Mouse (Mus musculus) adrenal gland, adult (tissue): ENCODE measurements around the gene Olfr97.
"Not testable (repeated sequence)": the region's sequence is repeated elsewhere in the genome, so short reads cannot be mapped to it uniquely, and the experiment has no call there.

Source experiments
- DNase-seq, 2 experiments: peaks; one replicate each; pipeline ENCODE4 v3.0.0; 2022 to 2023; ENCODE audit warnings: low spot score in 1 of 2; ENCODE audit not compliant: inconsistent age in 2 of 2

The Olfr97 gene

GRCm38 (mm10) chr17:37237230-37237629 lies at the start of gene Olfr97:
TSS of gene Olfr97 (minus strand) at chr17:37237330.
- DNase-seq, result not testable (repeated sequence)

GRCm38 (mm10) chr17:37283360-37283759 lies 46.2 kb upstream of the Olfr97 start, which contains the start of gene Olfr99:
TSS of gene Olfr99 (minus strand) at chr17:37283460.
- no peak for DNase-seq

GRCm38 (mm10) chr17:37280331-37280730 lies 43.2 kb upstream of the Olfr97 start:
- peak in 1 of 2 experiments; percentile 43 for DNase-seq

- DNase-seq, result no peak
These were observed 39.4 kb upstream of the Olfr97 start for GRCm38 (mm10) chr17:37276573-37276972.

- no peak for DNase-seq
These were observed 38.6 kb upstream of the Olfr97 start for GRCm38 (mm10) chr17:37275626-37276248.

- peak; percentile 65 to 87 for DNase-seq
These were observed 33.6 kb upstream of the Olfr97 start for GRCm38 (mm10) chr17:37270702-37271092.

- peak; percentile 87 to 98 for DNase-seq
These were observed 33.0 kb upstream of the Olfr97 start, which contains the start of gene H2-M3 for GRCm38 (mm10) chr17:37270058-37270701. TSS of gene H2-M3 (plus strand) at chr17:37270220.

- no peak for DNase-seq
These were observed 26.5 kb upstream of the Olfr97 start, which contains the start of gene Olfr98 for GRCm38 (mm10) chr17:37263626-37264025. TSS of gene Olfr98 (minus strand) at chr17:37263749.

- DNase-seq, result peak in 1 of 2 experiments; percentile 69
These were observed 13.4 kb upstream of the Olfr97 start for GRCm38 (mm10) chr17:37250544-37250943.

GRCm38 (mm10) chr17:37249460-37249859 lies 12.3 kb upstream of the Olfr97 start:
- no peak for DNase-seq

- DNase-seq, result peak; percentile 32 to 86
These were observed 9.6 kb upstream of the Olfr97 start for GRCm38 (mm10) chr17:37246715-37247114.

GRCm38 (mm10) chr17:37242198-37242597 lies 5.1 kb upstream of the Olfr97 start:
- no peak for DNase-seq

- no peak for DNase-seq
These were observed 15.3 kb downstream of the Olfr97 start for GRCm38 (mm10) chr17:37221879-37222278.

- DNase-seq, result no peak
These were observed 17.3 kb downstream of the Olfr97 start, which contains the start of gene Olfr96 for GRCm38 (mm10) chr17:37219846-37220245. TSS of gene Olfr96 (plus strand) at chr17:37220146.

GRCm38 (mm10) chr17:37218486-37218885 lies 18.6 kb downstream of the Olfr97 start:
- DNase-seq, result peak in 1 of 2 experiments; percentile 57

- DNase-seq, result no peak
These were observed 24.1 kb downstream of the Olfr97 start, which contains the start of gene Olfr95 for GRCm38 (mm10) chr17:37213018-37213417. TSS of gene Olfr95 (minus strand) at chr17:37213118.

- peak in 1 of 2 experiments; percentile 22 for DNase-seq
These were observed 26.0 kb downstream of the Olfr97 start for GRCm38 (mm10) chr17:37210884-37211768.

GRCm38 (mm10) chr17:37203917-37204236 lies 33.3 kb downstream of the Olfr97 start:
- no peak for DNase-seq

- DNase-seq, result peak; percentile 73 to 93
These were observed 33.8 kb downstream of the Olfr97 start for GRCm38 (mm10) chr17:37203206-37203916.

GRCm38 (mm10) chr17:37200894-37201293 lies 36.2 kb downstream of the Olfr97 start, which contains the start of gene Olfr94:
TSS of gene Olfr94 (minus strand) at chr17:37200994.
- no peak for DNase-seq
